Mouse (Mus musculus): ENCODE data around the gene Tdrd3.

Tdrd3 gene

DNA sequence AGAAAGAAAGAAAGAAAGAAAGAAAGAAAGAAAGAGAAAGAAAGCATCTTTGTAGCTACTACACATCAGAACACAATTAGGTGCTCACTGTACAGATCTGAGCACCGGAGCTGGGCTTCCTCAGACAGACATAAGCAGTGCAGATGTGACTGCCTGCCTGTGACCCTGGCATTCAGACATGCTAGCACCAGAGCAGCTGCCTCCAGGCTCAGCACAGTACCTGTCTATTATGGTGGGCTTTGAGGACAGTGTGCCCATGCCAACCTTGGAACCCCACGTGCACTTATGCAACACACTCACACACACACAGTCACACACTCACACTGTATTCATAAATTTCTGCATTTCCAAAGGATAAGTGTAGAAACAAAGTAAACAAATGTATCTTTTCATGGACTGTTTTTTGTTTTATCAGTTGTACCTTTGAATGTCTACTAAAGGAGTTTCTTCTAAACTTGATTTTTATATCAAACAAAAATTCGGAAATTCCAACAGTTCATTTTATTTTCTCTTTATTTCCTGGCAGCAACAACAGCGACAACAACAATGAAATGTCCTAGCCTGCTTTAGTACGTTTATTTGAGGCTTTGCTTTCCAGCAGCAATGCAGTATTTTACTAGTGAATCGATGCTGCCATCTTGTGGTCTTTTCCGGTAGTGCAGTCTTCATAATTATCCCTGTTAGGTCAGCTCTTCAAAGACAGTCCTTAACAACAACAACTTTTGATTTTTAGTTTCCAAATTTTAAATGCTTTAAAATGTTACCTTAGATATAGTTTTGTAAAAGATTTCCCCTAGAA, 35.4 kb downstream of the Tdrd3 start:
- in situ Hi-C loops (cut with MboI; ENCODE audit: low sequenced_read_pairs) = no loop called here

DNA sequence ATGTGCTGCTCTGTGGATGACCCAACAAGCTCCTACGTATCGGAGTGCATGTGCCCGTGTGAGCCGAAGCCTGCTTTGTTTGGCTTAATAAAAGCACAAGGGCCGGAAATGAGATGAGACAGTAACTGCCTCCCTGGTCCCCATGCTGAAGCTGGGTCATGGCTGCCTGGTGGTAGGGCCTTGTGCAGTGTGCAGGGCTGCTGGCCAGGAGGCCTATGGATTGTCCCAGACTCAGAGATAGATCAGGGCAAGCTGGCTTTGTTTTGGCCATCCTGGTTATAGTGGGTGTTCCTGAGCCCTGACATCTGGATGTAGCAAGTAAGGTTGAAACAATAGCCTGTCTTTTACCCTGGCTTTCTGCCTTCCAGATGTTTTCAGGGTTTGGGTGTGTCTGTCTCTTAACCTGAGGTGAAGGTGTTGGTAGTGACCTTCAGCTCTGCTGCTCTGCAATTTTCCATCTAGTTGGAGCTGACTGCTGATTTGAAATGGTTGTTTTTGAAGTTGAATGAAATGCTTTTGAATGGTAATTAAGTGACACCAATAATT, 39.3 kb downstream of the Tdrd3 start:
- in situ Hi-C loops (cut with MboI; ENCODE audit: low sequenced_read_pairs) = no loop called here

DNA sequence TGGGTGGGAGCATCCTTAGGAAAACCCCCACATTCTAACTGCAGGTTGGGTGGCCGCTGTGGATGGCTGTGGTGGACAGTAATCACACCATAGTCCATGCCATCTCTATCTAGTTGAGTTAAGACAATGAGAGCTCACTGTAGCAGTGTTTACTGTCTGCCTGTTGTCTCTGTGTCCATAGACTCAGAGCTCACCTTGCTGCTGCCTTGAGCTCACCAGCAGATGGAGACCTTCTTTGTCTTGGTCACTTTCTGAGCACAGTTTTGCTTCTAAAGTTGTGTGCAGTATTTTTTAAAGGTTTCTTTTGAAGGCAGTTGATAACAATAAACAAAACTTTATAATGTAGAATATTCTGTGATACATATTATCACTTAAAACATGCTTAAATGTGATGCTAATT, 43.3 kb downstream of the Tdrd3 start:
- in situ Hi-C loops (cut with MboI; ENCODE audit: low sequenced_read_pairs) = no loop called here

DNA sequence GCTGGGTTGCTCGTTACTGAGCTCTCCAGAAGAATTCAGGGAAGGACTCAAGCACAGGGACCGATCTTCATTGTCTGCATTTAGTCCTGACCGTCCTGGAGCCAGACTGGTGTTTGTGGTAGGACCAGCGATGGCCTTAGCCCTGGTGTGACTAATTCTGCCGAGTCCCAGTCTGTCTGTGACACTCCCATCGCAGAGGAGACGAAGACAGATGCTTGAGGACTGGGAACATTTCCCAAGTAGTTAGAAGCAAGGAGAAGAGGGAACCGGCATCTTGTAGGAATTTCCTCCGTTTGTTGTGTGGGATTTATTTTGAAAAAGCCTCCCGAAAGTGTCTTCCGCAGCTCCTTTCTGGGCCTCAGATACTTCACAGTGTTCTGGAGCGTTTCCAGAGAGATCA, 45.1 kb downstream of the Tdrd3 start:
- in situ Hi-C loops (cut with MboI; ENCODE audit: low sequenced_read_pairs) = no loop called here

DNA sequence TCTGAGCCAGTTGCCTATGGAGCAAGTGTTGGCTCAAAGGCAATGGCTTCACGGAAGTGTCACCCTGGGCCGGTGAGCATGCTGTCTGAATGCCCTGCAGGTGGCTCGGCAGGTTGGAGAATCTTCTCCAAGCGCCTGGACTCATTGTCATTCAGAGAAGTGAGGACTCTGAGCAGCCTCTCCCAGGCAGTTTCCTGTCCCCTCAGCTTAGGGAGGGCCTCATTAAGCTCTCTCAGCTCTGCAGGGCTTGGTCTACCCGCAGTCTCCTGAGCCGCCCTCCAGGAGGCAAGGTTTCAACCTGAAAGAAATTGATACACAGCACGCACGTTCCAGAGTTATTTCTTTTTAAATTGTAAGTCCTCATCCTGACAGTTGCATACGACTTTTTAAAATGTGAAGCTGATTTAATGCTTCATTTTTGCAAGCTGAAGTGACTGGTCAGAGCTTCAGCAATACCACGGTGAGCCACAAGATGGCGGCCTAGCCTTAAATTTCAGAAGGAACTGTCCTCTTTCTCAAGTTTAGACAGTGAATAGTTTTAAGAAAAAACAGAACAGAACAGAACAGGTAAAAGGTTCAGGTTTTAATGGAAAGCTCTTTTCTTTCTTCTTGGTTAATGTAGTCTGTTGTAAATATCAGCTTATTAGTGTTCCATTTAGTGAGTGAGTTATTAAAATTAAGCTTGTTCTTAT, 47.7 kb downstream of the Tdrd3 start:
- in situ Hi-C loops (cut with MboI; ENCODE audit: low sequenced_read_pairs) = no loop called here

DNA sequence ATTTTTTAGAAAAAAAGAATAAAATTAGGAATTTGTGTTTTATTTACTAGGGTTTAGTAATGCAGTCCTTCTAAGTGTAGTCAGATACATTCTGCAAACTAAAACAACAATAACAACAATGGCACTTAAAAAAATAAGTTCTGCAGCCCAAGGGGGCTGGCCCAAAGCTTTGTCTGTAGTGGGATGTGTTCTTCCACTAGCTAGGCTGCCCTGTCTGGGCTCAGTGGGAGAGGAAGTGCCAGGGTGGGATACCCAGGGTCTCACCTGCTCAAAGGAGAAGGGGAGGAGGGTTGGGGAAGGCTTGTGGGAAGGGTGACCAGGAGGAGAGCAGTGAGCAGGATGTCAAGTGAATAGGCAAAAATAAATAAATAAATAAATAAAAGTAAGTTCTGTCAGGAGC, 48.2 kb downstream of the Tdrd3 start:
- in situ Hi-C loops (cut with MboI; ENCODE audit: low sequenced_read_pairs) = no loop called here

DNA sequence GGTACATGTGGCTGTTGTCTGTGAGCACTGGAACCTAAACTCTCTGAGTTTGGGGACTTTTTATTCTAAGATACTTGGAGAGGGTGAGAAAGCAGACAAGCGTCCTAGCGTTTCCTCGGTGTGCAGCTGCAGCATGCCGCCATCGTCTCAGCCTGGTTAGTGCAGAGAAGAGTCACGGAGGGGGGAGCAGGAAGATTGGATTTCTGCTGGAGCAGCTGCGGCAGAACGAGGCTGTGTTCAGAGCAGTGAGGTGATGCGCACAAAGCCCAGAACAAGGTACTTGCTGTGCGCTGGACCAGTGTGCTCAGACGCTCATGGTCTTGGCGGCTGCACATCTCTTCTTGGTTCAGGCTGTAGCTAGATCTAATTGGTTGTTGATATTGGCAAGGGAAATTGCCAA, 51.1 kb downstream of the Tdrd3 start:
- in situ Hi-C loops (cut with MboI; ENCODE audit: low sequenced_read_pairs) = no loop called here

DNA sequence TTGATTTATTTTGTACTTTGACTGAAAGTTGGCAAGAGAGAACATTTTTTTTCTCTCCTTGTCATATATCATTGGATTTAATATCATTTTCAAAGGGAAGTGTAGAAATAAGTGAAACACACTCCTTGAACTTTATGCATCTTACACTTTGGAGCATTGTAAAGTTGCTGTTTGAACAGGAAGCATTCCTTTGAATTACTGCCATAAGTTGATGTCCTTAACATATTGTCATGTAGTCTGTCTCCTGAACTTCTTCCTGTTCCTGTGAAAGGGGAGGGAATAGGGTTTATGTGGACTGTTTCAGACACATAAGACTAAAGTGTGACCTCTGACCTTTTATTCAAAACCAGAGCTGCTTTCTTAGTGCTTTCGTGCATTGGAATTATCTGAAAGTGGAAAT, 55.1 kb downstream of the Tdrd3 start:
- in situ Hi-C loops (cut with MboI; ENCODE audit: low sequenced_read_pairs) = loop anchor here (10.0 kb wide), 1 partner anchor 1513 kb away; no protein-coding TSS in a partner anchor

DNA sequence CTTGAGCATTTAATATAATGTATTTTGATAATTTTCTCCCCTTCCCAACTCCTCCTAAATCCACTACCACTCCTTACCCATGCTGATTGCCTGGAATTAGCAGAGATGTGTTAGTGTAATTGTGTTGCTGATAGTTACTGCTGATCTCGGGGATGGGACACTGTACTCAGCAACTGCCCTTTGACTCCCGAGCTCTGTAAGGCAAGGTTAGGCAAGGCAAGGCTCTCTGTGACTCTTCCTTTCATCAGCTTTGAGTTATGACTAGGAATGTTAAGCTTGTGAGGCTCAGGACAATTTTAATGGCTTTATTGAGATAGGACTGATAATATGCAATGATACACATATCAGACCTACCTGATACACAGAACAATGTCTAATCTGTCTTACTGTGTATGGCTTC, 56.3 kb downstream of the Tdrd3 start:
- in situ Hi-C loops (cut with MboI; ENCODE audit: low sequenced_read_pairs) = loop anchor here (10.0 kb wide), 1 partner anchor 1512 kb away; no protein-coding TSS in a partner anchor

DNA sequence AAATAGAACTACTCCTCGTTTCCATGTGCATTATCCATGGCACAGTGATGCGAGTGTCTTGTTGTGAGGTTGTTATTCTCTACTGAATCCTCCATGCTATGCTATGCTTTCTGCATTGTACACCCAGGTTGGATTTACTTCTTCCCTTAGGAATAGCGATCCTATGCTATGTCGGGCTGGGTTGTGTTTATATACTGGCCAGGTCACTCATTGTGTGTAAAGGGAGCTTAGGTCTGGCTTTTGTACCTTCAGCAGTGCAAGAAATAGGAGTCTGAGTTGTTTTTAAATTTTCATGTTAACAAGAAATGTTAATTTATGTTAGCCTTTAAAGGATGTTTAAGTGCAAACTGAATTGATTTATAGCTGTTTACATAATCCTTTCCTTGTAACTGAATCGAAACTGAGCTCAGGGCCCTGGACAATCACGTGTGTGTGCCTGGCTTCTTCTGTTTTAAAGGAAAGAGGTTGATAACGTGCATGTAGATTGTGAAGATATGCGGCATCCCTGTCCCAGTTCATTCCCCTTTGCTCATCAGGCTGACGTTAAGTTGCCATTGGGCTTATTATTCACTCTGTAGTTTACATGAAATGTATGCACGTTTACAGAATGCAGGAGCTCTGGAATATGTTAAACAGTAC, 59.4 kb downstream of the Tdrd3 start:
- in situ Hi-C loops (cut with MboI; ENCODE audit: low sequenced_read_pairs) = loop anchor here (10.0 kb wide), 1 partner anchor 1509 kb away; no protein-coding TSS in a partner anchor

DNA sequence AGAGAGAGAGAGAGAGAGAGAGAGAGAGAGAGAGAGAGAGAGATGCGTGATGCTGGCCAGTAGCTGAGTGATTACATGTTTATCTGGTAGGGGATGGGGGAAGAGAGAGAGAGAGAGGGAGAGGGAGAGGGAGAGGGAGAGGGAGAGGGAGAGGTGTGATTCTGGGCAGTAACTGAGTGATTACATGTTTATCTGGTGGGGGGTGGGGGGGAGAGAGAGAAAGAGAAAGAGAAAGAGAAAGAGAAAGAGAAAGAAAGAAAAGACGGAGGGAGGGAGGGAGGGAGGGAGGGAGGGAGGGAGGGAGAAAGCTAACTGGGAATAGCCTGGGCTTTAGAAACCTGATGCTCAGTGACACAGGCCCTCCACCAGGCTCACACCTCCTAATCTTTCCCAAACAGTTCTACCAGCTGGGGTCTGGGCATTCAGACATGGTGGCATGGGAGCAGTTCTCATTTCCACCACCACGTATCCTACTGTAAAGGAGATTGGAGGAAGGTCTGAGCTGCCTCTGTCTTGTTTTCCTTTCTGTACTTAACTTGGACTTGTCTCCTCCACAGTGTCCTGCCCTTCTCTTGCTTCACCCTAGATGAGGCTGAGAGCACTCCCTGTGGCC, 62.0 kb downstream of the Tdrd3 start:
- in situ Hi-C loops (cut with MboI; ENCODE audit: low sequenced_read_pairs) = loop anchor here (10.0 kb wide), 1 partner anchor 1506 kb away; no protein-coding TSS in a partner anchor

DNA sequence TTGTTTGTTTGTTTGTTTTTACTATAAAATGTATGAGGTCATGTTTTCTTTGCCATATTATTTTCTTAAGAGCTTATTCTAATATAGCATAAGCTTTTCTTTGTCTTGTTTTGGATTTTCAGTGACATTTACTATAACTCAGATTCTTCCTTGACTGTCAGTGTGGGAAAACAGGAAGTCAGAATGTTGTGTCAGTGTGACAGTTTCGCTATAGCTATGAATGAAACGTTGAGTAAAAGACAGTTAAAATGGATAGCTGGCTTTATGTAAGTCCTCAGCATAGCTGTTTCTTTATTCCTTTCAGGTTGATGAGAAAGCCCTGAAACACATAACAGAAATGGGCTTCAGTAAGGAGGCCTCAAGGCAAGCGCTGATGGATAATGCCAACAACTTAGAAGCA, 69.4 kb downstream of the Tdrd3 start:
- in situ Hi-C loops (cut with MboI; ENCODE audit: low sequenced_read_pairs) = no loop called here

DNA sequence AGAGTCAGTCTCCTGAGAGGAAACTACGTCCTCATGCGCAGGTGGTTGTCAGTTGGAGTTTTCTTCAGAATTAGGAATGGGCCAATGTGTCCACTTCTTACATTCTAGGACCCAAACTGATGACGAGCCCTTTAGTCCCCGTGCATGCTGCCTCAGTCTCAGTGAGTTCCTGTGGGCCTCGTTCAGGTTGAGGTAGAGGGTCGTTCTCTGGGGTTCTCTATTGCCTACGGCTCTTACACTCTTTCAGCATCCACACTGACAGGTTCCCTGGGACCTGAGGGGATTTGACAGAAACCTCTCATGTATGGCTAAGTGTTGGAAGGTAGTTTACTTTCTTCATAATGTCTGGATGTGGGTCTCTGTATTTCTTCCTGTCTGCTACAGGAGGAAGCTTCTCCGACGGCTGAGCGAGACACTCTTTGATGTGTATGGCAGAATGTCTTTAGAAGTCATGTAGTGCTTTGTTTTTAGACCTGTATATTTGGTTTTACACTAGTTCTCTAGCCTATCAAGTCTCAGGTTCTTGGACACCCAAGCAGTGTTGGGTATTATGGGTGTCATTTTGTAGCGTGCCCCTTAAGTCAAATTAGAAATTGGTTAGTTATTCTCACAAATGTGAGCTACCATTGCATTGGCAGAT, 81.6 kb downstream of the Tdrd3 start:
- in situ Hi-C loops (cut with MboI; ENCODE audit: low sequenced_read_pairs) = no loop called here

DNA sequence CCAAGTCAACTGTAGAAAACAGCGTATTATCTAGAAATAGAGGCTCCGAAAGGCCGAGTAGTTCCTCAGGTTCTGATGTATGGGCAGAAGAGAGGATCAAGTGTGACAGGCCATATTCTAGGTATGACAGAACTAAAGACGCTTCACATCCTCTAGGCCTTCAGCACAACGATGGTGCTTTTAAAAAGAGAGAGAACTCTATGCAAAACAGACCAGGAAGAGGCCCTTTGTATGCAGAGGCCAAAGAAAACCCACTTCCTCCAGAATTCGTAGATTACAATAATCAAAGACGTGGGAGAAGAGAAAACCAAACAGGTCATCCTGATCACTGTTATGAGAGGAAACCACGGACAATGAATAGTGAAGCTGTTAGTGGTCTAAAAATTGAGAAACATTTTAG, 89.5 kb downstream of the Tdrd3 start:
- in situ Hi-C loops (cut with MboI; ENCODE audit: low sequenced_read_pairs) = no loop called here

DNA sequence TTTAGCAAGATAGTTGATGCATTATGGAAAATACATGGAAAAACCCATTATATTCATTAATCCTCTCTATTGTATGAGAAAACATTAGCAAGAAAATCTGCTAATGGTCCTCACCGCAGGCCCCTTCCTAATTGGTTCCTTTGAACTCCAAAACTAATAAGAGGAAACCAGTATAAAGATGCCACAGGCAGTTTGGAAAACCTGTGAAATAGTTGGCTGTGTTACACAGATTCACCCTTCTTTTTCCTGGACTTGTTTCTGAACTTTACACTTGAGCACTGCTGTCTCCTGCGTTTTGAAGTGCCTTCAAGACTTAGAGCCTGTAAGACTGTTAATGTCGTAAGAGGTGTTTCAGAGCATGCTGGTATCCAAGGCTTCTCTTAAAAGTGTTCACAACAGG, 98.8 kb downstream of the Tdrd3 start:
- in situ Hi-C loops (cut with MboI; ENCODE audit: low sequenced_read_pairs) = no loop called here

DNA sequence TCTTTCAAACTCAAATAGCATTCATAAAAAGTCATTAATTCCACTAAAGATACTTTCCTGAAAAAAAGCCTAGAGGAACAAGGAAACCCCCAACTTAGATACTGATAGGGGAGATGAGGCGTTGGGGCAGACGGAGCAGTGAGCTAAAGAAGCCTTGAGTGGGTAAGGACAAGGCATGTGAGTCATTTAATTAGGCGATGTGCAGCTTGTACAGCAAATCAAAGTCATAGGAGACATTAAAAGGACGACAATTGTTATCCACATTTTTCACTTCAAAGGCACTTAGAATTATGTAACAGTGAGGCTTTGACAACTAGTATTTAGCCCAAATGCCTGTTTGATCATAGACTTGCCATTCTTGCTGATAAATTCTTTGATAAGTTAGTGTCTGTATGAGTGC, 100.9 kb downstream of the Tdrd3 start:
- in situ Hi-C loops (cut with MboI; ENCODE audit: low sequenced_read_pairs) = no loop called here

DNA sequence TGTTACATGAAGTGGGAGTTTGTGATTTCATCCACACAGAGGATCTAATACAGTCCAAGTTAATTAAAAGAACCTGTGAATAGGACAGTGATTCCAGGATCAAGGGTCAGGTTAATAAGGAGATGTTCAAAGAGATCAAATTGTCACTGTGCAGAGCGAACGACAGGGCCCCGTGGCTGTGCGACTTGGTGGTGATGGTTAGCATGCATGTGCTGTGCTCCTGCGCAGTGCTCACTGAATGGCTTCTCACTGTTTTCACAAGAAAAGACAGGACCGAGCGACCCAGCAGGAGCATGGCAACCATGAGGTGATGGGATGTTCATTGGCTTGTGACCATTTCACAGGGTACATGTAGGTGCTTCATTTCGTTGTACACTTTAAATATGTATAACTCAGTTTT, 115.4 kb downstream of the Tdrd3 start:
- in situ Hi-C loops (cut with MboI; ENCODE audit: low sequenced_read_pairs) = no loop called here

DNA sequence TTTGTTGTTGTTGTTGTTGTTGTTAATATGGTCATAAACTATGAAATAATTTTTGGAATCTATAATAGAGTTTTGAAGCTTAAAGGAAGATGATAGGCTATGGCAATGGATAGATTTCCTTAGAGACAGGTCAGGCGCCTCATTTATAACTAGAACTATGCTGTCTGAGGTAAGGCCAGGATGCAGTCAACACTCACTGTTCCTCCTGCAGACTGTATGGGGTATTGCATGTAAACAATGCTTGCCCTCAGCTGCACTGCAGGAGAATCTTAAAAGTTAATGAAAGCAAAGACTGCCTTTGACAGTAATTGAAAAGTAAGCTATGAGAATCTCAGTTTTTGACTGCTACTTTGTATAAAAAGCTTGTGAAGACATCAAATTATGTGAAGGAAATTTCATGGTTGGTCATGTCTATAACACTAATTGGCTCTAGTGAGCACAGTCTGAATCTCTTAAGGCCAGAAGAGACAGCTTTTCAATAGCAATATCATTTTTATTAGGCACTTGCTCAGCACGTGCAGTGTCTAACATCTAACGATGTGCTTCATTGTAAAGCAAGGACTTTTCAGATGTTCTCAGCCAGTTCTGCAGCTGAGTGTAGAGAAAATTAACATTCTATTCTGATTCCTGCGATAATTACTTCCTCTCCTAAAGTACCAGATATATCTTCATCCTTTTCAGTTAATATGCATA, 120.8 kb downstream of the Tdrd3 start:
- in situ Hi-C loops (cut with MboI; ENCODE audit: low sequenced_read_pairs) = no loop called here

DNA sequence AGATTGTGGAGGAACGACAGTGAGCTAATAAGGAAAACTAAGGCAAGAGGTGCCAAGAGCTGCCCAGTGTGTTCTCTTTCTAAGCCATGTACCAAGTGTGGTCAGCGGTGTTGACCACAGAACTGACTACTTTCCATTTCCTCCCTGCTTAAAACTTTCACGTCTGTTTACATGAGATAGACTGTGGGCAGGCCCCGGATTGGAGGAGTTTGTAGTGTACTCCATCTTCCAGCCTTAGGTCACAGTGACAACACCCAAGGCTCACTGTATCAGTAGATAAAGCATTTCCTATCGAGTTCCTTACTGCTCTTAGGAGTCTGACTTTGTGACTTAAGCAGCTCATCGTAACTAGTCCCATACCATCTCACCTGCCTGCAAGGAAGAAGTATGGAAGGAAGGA, 133.5 kb downstream of the Tdrd3 start:
- in situ Hi-C loops (cut with MboI; ENCODE audit: low sequenced_read_pairs) = no loop called here

DNA sequence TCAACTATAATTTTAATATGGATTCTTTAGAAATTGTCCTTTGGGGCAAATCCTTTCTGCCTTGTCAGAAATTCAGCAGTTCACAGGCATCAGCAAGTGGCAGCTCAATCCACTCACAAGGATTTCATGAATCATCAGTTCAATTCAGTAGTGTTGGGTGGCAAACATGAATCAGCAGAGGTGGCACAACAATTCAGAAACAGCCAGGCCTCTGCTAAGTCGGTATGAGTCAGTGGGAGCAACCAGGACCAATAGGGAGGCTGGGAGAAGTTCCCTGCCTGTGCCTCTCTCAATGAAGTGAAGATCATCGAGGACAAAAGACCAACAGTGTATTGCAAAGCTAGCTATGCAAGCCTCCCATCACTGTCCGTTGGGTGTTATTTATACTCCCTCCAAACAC, 135.8 kb downstream of the Tdrd3 start:
- in situ Hi-C loops (cut with MboI; ENCODE audit: low sequenced_read_pairs) = no loop called here

Measured in CH12F3 (cell line).